In genomic region chr4:126371497-126371896, GRCm38 (mm10) we compare ENCODE assay signal across 15 mouse cellular contexts. TPM values are rescaled to one million over a fixed set of nuclear protein-coding genes. Genes with fewer than 3 reads are reported as not detected.
DNase-seq lines count a peak whose midpoint lies in the region; ATAC-seq and TF ChIP-seq lines count a peak whose summit lies in the region.
"Had no signal": no experiment of that assay in that cellular context is flagged by ENCODE, and none has a peak within 500 bp of the region (broad histone marks: within the 10 kb centered on the region; RNA-seq: fewer than 3 reads in every experiment).

No protein-coding gene starts in this region.

- H3K9me3 ChIP-seq in heart, embryonic 12.5 days (replicated peaks): no peaks in the 10 kb centered on the region
- no peaks in the 10 kb centered on the region for H3K9me3 ChIP-seq in heart, embryonic 11.5 days (replicated peaks; ENCODE audit: control insufficient read depth, low read length)
- no peaks in the 10 kb centered on the region for H3K9me3 ChIP-seq in forebrain, embryonic 10.5 days
- H3K9me3 ChIP-seq: embryonic facial prominence, embryonic 13.5 days; lung, embryonic 15.5 days had no signal

- TF ChIP-seq CTCF in gastrocnemius, adult 2 months (IDR thresholded peaks at IDR 0.05): no peak

- peak; percentile 42; the same call in 1 of the 2 replicates for ATAC-seq in heart, embryonic 12.5 days (ENCODE audit: insufficient number of reproducible peaks, low FRiP score)
- ATAC-seq in heart, embryonic 11.5 days (replicated peaks; ENCODE audit: insufficient number of reproducible peaks, low FRiP score, low TSS enrichment): no peak
- ATAC-seq: CD4-positive, CD25-positive, alpha-beta regulatory T cell, adult 4 months; hindbrain, postnatal 0 days had no signal

- DNase-seq in Muller cell, postnatal 12 days (ENCODE audit: inconsistent ontology term): peak; percentile 48
- DNase-seq in fibroblast of lung, adult 2 months (ENCODE audit: low read depth): peak; percentile 35
- DNase-seq in lung, postnatal 14 days: peak; percentile 34
- no peak for DNase-seq in gastrocnemius, adult 2 months
- DNase-seq in forebrain, embryonic 10.5 days (ENCODE audit: extremely low spot score, low spot score): no peak
- DNase-seq in natural killer cell, adult 2 months (ENCODE audit: low spot score in 2 of 2): no peak
- DNase-seq: cerebellum, adult 18-20 months had no signal

- 56% methylated on average over 9 of the region's 9 CpGs for WGBS in heart, embryonic 12.5 days
- WGBS in heart, embryonic 11.5 days (ENCODE audit: insufficient replicate concordance): 76% methylated on average over 9 of the region's 9 CpGs
- WGBS in forebrain, embryonic 10.5 days: 93% methylated on average over 9 of the region's 9 CpGs

- intact Hi-C loops in gastrocnemius, adult 2 months (cut with DNase I): no loop called here

- H3K27me3 ChIP-seq in heart, embryonic 12.5 days (replicated peaks): no peaks in the 10 kb centered on the region
- no peaks in the 10 kb centered on the region for H3K27me3 ChIP-seq in heart, embryonic 11.5 days (ENCODE audit: control insufficient read depth, insufficient read depth, low read length)
- no peaks in the 10 kb centered on the region for H3K27me3 ChIP-seq in forebrain, embryonic 10.5 days (ENCODE audit: poor library complexity, severe bottlenecking)
- H3K27me3 ChIP-seq: embryonic facial prominence, embryonic 13.5 days; lung, embryonic 15.5 days had no signal

- 0 out of 2 replicates have a peak, but pooled peaks cover 3% of the 10 kb centered on the region for H3K4me1 ChIP-seq in heart, embryonic 12.5 days (replicated peaks)
- no peaks in the 10 kb centered on the region for H3K4me1 ChIP-seq in heart, embryonic 11.5 days (ENCODE audit: control insufficient read depth, insufficient read depth, low read length)
- no peaks in the 10 kb centered on the region for H3K4me1 ChIP-seq in forebrain, embryonic 10.5 days
- H3K4me1 ChIP-seq: embryonic facial prominence, embryonic 13.5 days; lung, embryonic 15.5 days had no signal

- H3K4me2 ChIP-seq in heart, embryonic 12.5 days: no peak overlapping the region
- H3K4me2 ChIP-seq in heart, embryonic 11.5 days: no peak overlapping the region
- H3K4me2 ChIP-seq: embryonic facial prominence, embryonic 13.5 days; lung, embryonic 15.5 days had no signal

- no peak overlapping the region for H3K9ac ChIP-seq in heart, embryonic 12.5 days
- H3K9ac ChIP-seq in heart, embryonic 11.5 days (ENCODE audit: low read depth, low read length): no peak overlapping the region
- H3K9ac ChIP-seq: embryonic facial prominence, embryonic 13.5 days; lung, embryonic 15.5 days had no signal

- no peak overlapping the region for H3K4me3 ChIP-seq in heart, embryonic 12.5 days
- H3K4me3 ChIP-seq in heart, embryonic 11.5 days (ENCODE audit: low read depth, low read length): no peak overlapping the region
- H3K4me3 ChIP-seq in gastrocnemius, adult 2 months: no peak overlapping the region
- H3K4me3 ChIP-seq in forebrain, embryonic 10.5 days: no peak overlapping the region
- H3K4me3 ChIP-seq: embryonic facial prominence, embryonic 13.5 days; left cerebral cortex, adult 2 months; lung, embryonic 15.5 days had no signal

- H3K36me3 ChIP-seq in heart, embryonic 12.5 days: peaks cover 27% of the 10 kb centered on the region
- H3K36me3 ChIP-seq in heart, embryonic 11.5 days (ENCODE audit: control insufficient read depth, insufficient read depth, low read length): no peaks in the 10 kb centered on the region
- peaks cover 29% of the 10 kb centered on the region for H3K36me3 ChIP-seq in forebrain, embryonic 10.5 days (replicated peaks)

- peak overlapping the region; percentile 37; the same call in 1 of the 2 replicates for H3K27ac ChIP-seq in heart, embryonic 12.5 days (ENCODE audit: poor library complexity, severe bottlenecking)
- H3K27ac ChIP-seq in heart, embryonic 11.5 days (ENCODE audit: low read depth, low read length): no peak overlapping the region
- no peak overlapping the region for H3K27ac ChIP-seq in gastrocnemius, adult 2 months
- no peak overlapping the region for H3K27ac ChIP-seq in forebrain, embryonic 10.5 days
- H3K27ac ChIP-seq: embryonic facial prominence, embryonic 13.5 days; hindbrain, postnatal 0 days; kidney, postnatal 0 days; left cerebral cortex, adult 2 months; lung, embryonic 15.5 days had no signal

RNA-seq across cellular contexts. Expression of gene Tekt2, which starts 46.0 kb away (rescaled TPM):
- polyA plus RNA-seq in heart, embryonic 12.5 days (2016; fragmentation: Nextera tagmentation; extraction: Ambion mirVana): 1.4 and 1.5 TPM in 2 replicates
- polyA plus RNA-seq in heart, embryonic 11.5 days (2014; fragmentation: Nextera tagmentation; extraction: Ambion mirVana): 0.96 and 1.5 TPM in 2 replicates
- under 1 TPM in 1 of 2 experiments, not detected in 1; 0.64 TPM for total RNA-seq in gastrocnemius, adult 2 months (2021)
- 2.3 TPM in 2 replicates for polyA plus RNA-seq in forebrain, embryonic 10.5 days (2016; fragmentation: Nextera tagmentation; extraction: Ambion mirVana)
- polyA plus RNA-seq: CD4-positive, CD25-positive, alpha-beta regulatory T cell, adult 4 months had no signal

RNA-seq across cellular contexts. Expression of gene Adprhl2, which starts 50.0 kb away (rescaled TPM):
- polyA plus RNA-seq in heart, embryonic 12.5 days (2016; fragmentation: Nextera tagmentation; extraction: Ambion mirVana): 37.4 and 38.8 TPM in 2 replicates
- 28.8 and 30.1 TPM in 2 replicates for polyA plus RNA-seq in heart, embryonic 11.5 days (2014; fragmentation: Nextera tagmentation; extraction: Ambion mirVana)
- total RNA-seq in gastrocnemius, adult 2 months (2021): 1 to 10 TPM; 9.3 to 9.5 TPM
- 91.6 TPM in 2 replicates for polyA plus RNA-seq in forebrain, embryonic 10.5 days (2016; fragmentation: Nextera tagmentation; extraction: Ambion mirVana)

RNA-seq across cellular contexts. Expression of gene Ago3, which starts 57.9 kb away (rescaled TPM):
- 11.4 and 13.2 TPM in 2 replicates for polyA plus RNA-seq in heart, embryonic 12.5 days (2016; fragmentation: Nextera tagmentation; extraction: Ambion mirVana)
- 8.4 and 15.7 TPM in 2 replicates for polyA plus RNA-seq in heart, embryonic 11.5 days (2014; fragmentation: Nextera tagmentation; extraction: Ambion mirVana)
- 10 to 100 TPM in 1 of 2 experiments, 1 to 10 TPM in 1; 7.6 to 11.6 TPM for total RNA-seq in gastrocnemius, adult 2 months (2021)
- 12.0 and 15.7 TPM in 2 replicates for polyA plus RNA-seq in forebrain, embryonic 10.5 days (2016; fragmentation: Nextera tagmentation; extraction: Ambion mirVana)

Comparison
In these comparisons a context has a peak if more than half of its experiments do, and no peak if none do; other contexts are left out.
1. DNase-seq: peak in Muller cell, postnatal 12 days (single experiment), fibroblast of lung, adult 2 months (single experiment) and lung, postnatal 14 days (single experiment); none in gastrocnemius, adult 2 months (single experiment), forebrain, embryonic 10.5 days (single experiment) and natural killer cell, adult 2 months (0 of 2).